Comparison of ENCODE assay signal across 21 mouse cellular contexts in the genomic region with DNA sequence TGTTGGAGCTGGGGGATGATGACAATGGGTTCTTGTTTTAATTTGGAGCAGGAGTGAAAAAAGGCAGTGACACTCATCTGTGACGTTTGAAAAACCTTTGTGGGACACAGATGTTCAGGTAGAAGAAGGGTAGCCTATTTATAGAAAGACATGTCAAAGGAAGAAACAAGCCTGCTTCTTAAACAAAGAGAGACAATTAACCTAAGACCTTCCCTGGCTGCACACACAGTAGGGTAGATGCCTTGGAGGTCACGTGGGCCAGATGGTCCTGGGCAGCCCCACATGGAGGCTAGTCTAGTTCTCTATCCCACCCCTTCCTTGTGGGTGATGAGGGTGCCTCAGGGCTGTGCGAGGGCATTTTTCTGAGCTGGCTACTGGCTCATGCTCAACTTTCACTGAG. TPM values are rescaled to one million over a fixed set of nuclear protein-coding genes. Genes with fewer than 3 reads are reported as not detected.
DNase-seq lines count a peak whose midpoint lies in the region; ATAC-seq and TF ChIP-seq lines count a peak whose summit lies in the region.
"Had no signal": no experiment of that assay in that cellular context is flagged by ENCODE, and none has a peak within 500 bp of the region (broad histone marks: within the 10 kb centered on the region; RNA-seq: fewer than 3 reads in every experiment).

No protein-coding gene starts in this region.

- H3K4me2 ChIP-seq in kidney, embryonic 15.5 days: no peak overlapping the region
- H3K4me2 ChIP-seq in CH12.LX (ENCODE audit: insufficient read depth, low read depth, poor library complexity, severe bottlenecking): no peak overlapping the region
- H3K4me2 ChIP-seq: heart, embryonic 15.5 days; intestine, embryonic 15.5 days; limb, embryonic 12.5 days; liver, embryonic 15.5 days; midbrain, embryonic 12.5 days had no signal

- H3K36me3 ChIP-seq in kidney, embryonic 15.5 days: no peaks in the 10 kb centered on the region
- H3K36me3 ChIP-seq in CH12.LX (replicated peaks in 1 of 2; ENCODE audit: control insufficient read depth in 1 of 2, insufficient read depth in 1 of 2, low read length in 1 of 2): peaks cover 19 to 65% of the 10 kb centered on the region in 2 experiments
- H3K36me3 ChIP-seq: heart, embryonic 15.5 days; intestine, embryonic 15.5 days; limb, embryonic 12.5 days; liver, embryonic 15.5 days; midbrain, embryonic 12.5 days had no signal

- H3K27me3 ChIP-seq in kidney, embryonic 15.5 days: no peaks in the 10 kb centered on the region
- no peaks in the 10 kb centered on the region for H3K27me3 ChIP-seq in CH12.LX (replicated peaks)
- H3K27me3 ChIP-seq: intestine, embryonic 15.5 days; limb, embryonic 12.5 days; midbrain, embryonic 12.5 days had no signal

- TF ChIP-seq CTCF in CH12.LX (conservative IDR thresholded peaks at IDR 0.05 in 1 of 2, IDR thresholded peaks at IDR 0.05 in 1 of 2; ENCODE audit: low read depth in 2 of 2, low read length in 2 of 2): no peak
- no peak for TF ChIP-seq CTCF in cortical plate, adult 2 months (IDR thresholded peaks at IDR 0.05; ENCODE audit: extremely low read depth, insufficient read depth, low read length)
- TF ChIP-seq CTCF in lung, adult 2 months (IDR thresholded peaks at IDR 0.05; ENCODE audit: insufficient read depth, low read length): no peak

- ATAC-seq in kidney, embryonic 15.5 days (replicated peaks; ENCODE audit: low FRiP score): 0 out of 2 replicates have a peak, but pooled peaks have one; percentile 38
- ATAC-seq: intestine, embryonic 15.5 days had no signal

- H3K79me2 ChIP-seq in CH12.LX (replicated peaks; ENCODE audit: control insufficient read depth, extremely low read depth, insufficient read depth, poor library complexity, severe bottlenecking): no peaks in the 10 kb centered on the region; the same call in 1 of the 2 replicates

- no peaks in the 10 kb centered on the region for H3K9me3 ChIP-seq in kidney, embryonic 15.5 days (replicated peaks)
- H3K9me3 ChIP-seq in CH12.LX (replicated peaks; ENCODE audit: low read length): no peaks in the 10 kb centered on the region
- H3K9me3 ChIP-seq: heart, embryonic 15.5 days; intestine, embryonic 15.5 days; limb, embryonic 12.5 days; liver, embryonic 15.5 days; midbrain, embryonic 12.5 days had no signal

- no peak overlapping the region for H3K4me3 ChIP-seq in kidney, embryonic 15.5 days (replicated peaks)
- H3K4me3 ChIP-seq in CH12.LX (replicated peaks in 1 of 3; ENCODE audit: low read depth in 2 of 3, low read length in 2 of 3, poor library complexity in 1 of 3): no peak overlapping the region
- no peak overlapping the region for H3K4me3 ChIP-seq in cortical plate, adult 2 months (ENCODE audit: insufficient read depth, low read length)
- no peak overlapping the region for H3K4me3 ChIP-seq in lung, adult 2 months (replicated peaks; ENCODE audit: extremely low read depth, low read depth, low read length)
- H3K4me3 ChIP-seq: heart, embryonic 15.5 days; intestine, embryonic 15.5 days; limb, embryonic 12.5 days; liver, embryonic 15.5 days; midbrain, embryonic 12.5 days had no signal

- in situ Hi-C loops in CH12.LX (cut with MboI; ENCODE audit: low pct_ligation_motif_present, low pct_unique_long_range_greater_than_20kb, low sequenced_read_pairs): no loop called here

- no peak for TF ChIP-seq POLR2A in CH12.LX (IDR thresholded peaks at IDR 0.05; ENCODE audit: low read depth, low read length)
- no peak for TF ChIP-seq POLR2A in cortical plate, adult 2 months (IDR thresholded peaks at IDR 0.05; ENCODE audit: extremely low read depth, insufficient read depth, low read length)
- no peak for TF ChIP-seq POLR2A in lung, adult 2 months (IDR thresholded peaks at IDR 0.05; ENCODE audit: borderline replicate concordance, extremely low read depth, low read depth, low read length)

- dilution Hi-C loops in CH12.LX (cut with MboI; ENCODE audit: extremely low pct_ligation_motif_present, extremely low pct_unique_long_range_greater_than_20kb, low sequenced_read_pairs): no loop called here

- H3K9ac ChIP-seq in kidney, embryonic 15.5 days: no peak overlapping the region
- no peak overlapping the region for H3K9ac ChIP-seq in CH12.LX (ENCODE audit: insufficient read depth, low read depth)
- H3K9ac ChIP-seq: heart, embryonic 15.5 days; intestine, embryonic 15.5 days; limb, embryonic 12.5 days; liver, embryonic 15.5 days; midbrain, embryonic 12.5 days had no signal

- DNase-seq in kidney, adult 18-20 months: no peak
- DNase-seq in CH12.LX (ENCODE audit: extremely low read depth): no peak
- DNase-seq in thymus, postnatal 10 days (ENCODE audit: low spot score in 2 of 2): peak; percentile 37 to 43
- no peak for DNase-seq in lung, adult 2 months
- no peak for DNase-seq in urinary bladder, postnatal 25 days (ENCODE audit: low spot score)
- DNase-seq: adrenal gland, adult 8-10 months; cerebellum, postnatal 25 days; gastrocnemius, postnatal 25 days; kidney, postnatal 10 days; spleen, adult 18-20 months had no signal

- H3K4me1 ChIP-seq in kidney, embryonic 15.5 days: peaks cover 28% of the 10 kb centered on the region
- peaks cover 15 to 87% of the 10 kb centered on the region in 2 experiments for H3K4me1 ChIP-seq in CH12.LX (ENCODE audit: control insufficient read depth in 1 of 2, insufficient read depth in 2 of 2)
- peaks cover 10% of the 10 kb centered on the region for H3K4me1 ChIP-seq in cortical plate, adult 2 months (ENCODE audit: control insufficient read depth, insufficient read depth, low read length)
- H3K4me1 ChIP-seq in lung, adult 2 months (ENCODE audit: control insufficient read depth, insufficient read depth, low read length): no peaks in the 10 kb centered on the region
- H3K4me1 ChIP-seq: intestine, embryonic 15.5 days; liver, embryonic 15.5 days; midbrain, embryonic 12.5 days had no signal

- no peak for TF ChIP-seq EP300 in CH12.LX (IDR thresholded peaks at IDR 0.05; ENCODE audit: low read length)

- WGBS in kidney, embryonic 15.5 days: 46% methylated on average over 3 of the region's 3 CpGs
- 52% methylated on average over 3 of the region's 3 CpGs for WGBS in lung, adult 2 months

- no peak overlapping the region for H3K27ac ChIP-seq in kidney, embryonic 15.5 days
- no peak overlapping the region for H3K27ac ChIP-seq in CH12.LX (ENCODE audit: insufficient read depth, low read depth)
- H3K27ac ChIP-seq in cortical plate, adult 2 months (ENCODE audit: insufficient read depth, low read length): peak overlapping the region; percentile 27; the same call in 1 of the 2 replicates
- H3K27ac ChIP-seq: heart, embryonic 15.5 days; intestine, embryonic 15.5 days; limb, embryonic 12.5 days; liver, embryonic 15.5 days; midbrain, embryonic 12.5 days had no signal

- no peak for TF ChIP-seq RAD21 in CH12.LX (IDR thresholded peaks at IDR 0.05; ENCODE audit: low read depth, low read length)

TF ChIP-seq in CH12.LX, 34 proteins besides CTCF, POLR2A, EP300 and RAD21 (continues in another document):
- no peak for TF ChIP-seq MYC (IDR thresholded peaks at IDR 0.05; ENCODE audit: low read depth, low read length)
- no peak for TF ChIP-seq CHD1 (IDR thresholded peaks at IDR 0.05; ENCODE audit: low read depth, low read length)
- no peak for TF ChIP-seq ZMIZ1 (IDR thresholded peaks at IDR 0.05; ENCODE audit: low read depth, low read length)
- peak; percentile 41 for TF ChIP-seq ETS1 (conservative IDR thresholded peaks at IDR 0.05; ENCODE audit: low read depth, low read length)
- no peak for TF ChIP-seq CHD2 (IDR thresholded peaks at IDR 0.05; ENCODE audit: low read length)
- no peak for TF ChIP-seq SIN3A (IDR thresholded peaks at IDR 0.05; ENCODE audit: low read length)
- TF ChIP-seq NRF1 (IDR thresholded peaks at IDR 0.05; ENCODE audit: low read depth, low read length): no peak
- TF ChIP-seq USF2 (conservative IDR thresholded peaks at IDR 0.05; ENCODE audit: low read depth, low read length): peak; percentile 54
- TF ChIP-seq E2F4 (IDR thresholded peaks at IDR 0.05; ENCODE audit: insufficient replicate concordance, low read depth, low read length): no peak
- no peak for TF ChIP-seq ZC3H11A (IDR thresholded peaks at IDR 0.05; ENCODE audit: low read depth, low read length)
- no peak for TF ChIP-seq GABPA (IDR thresholded peaks at IDR 0.05; ENCODE audit: insufficient replicate concordance, low read depth, low read length)
- no peak for TF ChIP-seq SMC3 (IDR thresholded peaks at IDR 0.05; ENCODE audit: low read depth, low read length)
- no peak for TF ChIP-seq RCOR1 (conservative IDR thresholded peaks at IDR 0.05; ENCODE audit: low read depth, low read length)
- no peak for TF ChIP-seq TCF12 (IDR thresholded peaks at IDR 0.05; ENCODE audit: low read depth, low read length)
- no peak for TF ChIP-seq MAFK (IDR thresholded peaks at IDR 0.05; ENCODE audit: insufficient replicate concordance, low read length)
- TF ChIP-seq JUN (IDR thresholded peaks at IDR 0.05; ENCODE audit: insufficient read depth, low read depth, low read length): no peak
- no peak for TF ChIP-seq ZNF384 (IDR thresholded peaks at IDR 0.05; ENCODE audit: low read depth, low read length)
- no peak for TF ChIP-seq NELFE (IDR thresholded peaks at IDR 0.05; ENCODE audit: low read depth, low read length)
- no peak for TF ChIP-seq IRF4 (IDR thresholded peaks at IDR 0.05; ENCODE audit: low read depth, low read length)
- no peak for TF ChIP-seq POLR2AphosphoS2 (IDR thresholded peaks at IDR 0.05; ENCODE audit: low read depth, low read length)

RNA-seq across cellular contexts. Expression of a gene that starts 45.3 kb away (rescaled TPM):
- 0.34 and 0.82 TPM in 2 replicates for polyA plus RNA-seq in kidney, embryonic 15.5 days (2015; fragmentation: Nextera tagmentation; extraction: Ambion mirVana)
- total RNA-seq in CH12.LX (2012; rRNA removed): 8.7 and 9.9 TPM in 2 replicates
- total RNA-seq in CH12.LX (2014; rRNA removed): 17.7 and 20.7 TPM in 2 replicates
- polyA plus RNA-seq in CH12.LX (2012; ENCODE audit: insufficient read length, low read depth): 46.8 and 51.4 TPM in 2 replicates
- polyA plus RNA-seq in cortical plate, adult 2 months (2012; rRNA removed): 0.08 TPM in 2 replicates
- 2.4 and 4.4 TPM in 2 replicates for polyA plus RNA-seq in lung, adult 2 months (2012; rRNA removed)
- polyA plus RNA-seq: liver, embryonic 15.5 days had no signal

RNA-seq across cellular contexts. Expression of a gene that starts 45.8 kb away (rescaled TPM):
- 0.26 TPM in 1 of 2 replicates, not detected in the other for polyA plus RNA-seq in kidney, embryonic 15.5 days (2015; fragmentation: Nextera tagmentation; extraction: Ambion mirVana)
- total RNA-seq in CH12.LX (2012; rRNA removed): 0.08 and 0.17 TPM in 2 replicates
- 0.09 and 0.15 TPM in 2 replicates for total RNA-seq in CH12.LX (2014; rRNA removed)
- 0.73 and 1.3 TPM in 2 replicates for polyA plus RNA-seq in CH12.LX (2012; ENCODE audit: insufficient read length, low read depth)
- polyA plus RNA-seq in cortical plate, adult 2 months (2012; rRNA removed): 5.8 and 6.0 TPM in 2 replicates
- polyA plus RNA-seq in lung, adult 2 months (2012; rRNA removed): 2.8 and 3.5 TPM in 2 replicates
- total RNA-seq: layer of hippocampus, postnatal 10 days had no signal
- polyA plus RNA-seq: embryonic facial prominence, embryonic 14.5 days; heart, embryonic 15.5 days; limb, embryonic 12.5 days; liver, embryonic 15.5 days; midbrain, embryonic 12.5 days; neural tube, embryonic 11.5 days; testis, adult 2 months had no signal

RNA-seq across cellular contexts. Expression of a gene that starts 55.5 kb away (rescaled TPM):
- 0.31 and 0.39 TPM in 2 replicates for polyA plus RNA-seq in kidney, embryonic 15.5 days (2015; fragmentation: Nextera tagmentation; extraction: Ambion mirVana)
- total RNA-seq in CH12.LX (2012; rRNA removed): 84.5 and 86.7 TPM in 2 replicates
- total RNA-seq in CH12.LX (2014; rRNA removed): 89.3 and 94.3 TPM in 2 replicates
- 217 and 219 TPM in 2 replicates for polyA plus RNA-seq in CH12.LX (2012; ENCODE audit: insufficient read length, low read depth)
- polyA plus RNA-seq in cortical plate, adult 2 months (2012; rRNA removed): 1.3 and 2.3 TPM in 2 replicates
- 33.3 and 42.0 TPM in 2 replicates for polyA plus RNA-seq in lung, adult 2 months (2012; rRNA removed)

Comparison
In these comparisons a context has a peak if more than half of its experiments do, and no peak if none do; other contexts are left out.
1. DNase-seq: peak in thymus, postnatal 10 days (2 of 2); none in kidney, adult 18-20 months (single experiment), CH12.LX (single experiment), lung, adult 2 months (single experiment) and urinary bladder, postnatal 25 days (single experiment).
2. RNA of a gene that starts 55.5 kb away (polyA plus RNA-seq): 217 to 219 TPM in CH12.LX and 33.3 to 42.0 TPM in lung, adult 2 months; 1.3 to 2.3 TPM in cortical plate, adult 2 months and 0.31 to 0.39 TPM in kidney, embryonic 15.5 days; every median in the first group is over 10 times any median in the second.